Mouse (Mus musculus) layer of hippocampus, adult 8-10 months (tissue): ENCODE measurements around the gene Maco1. TPM values are rescaled to one million over a fixed set of nuclear protein-coding genes. Genes with fewer than 3 reads are reported as not detected.
A peak's percentile ranks its signal among the peaks of the same experiment; 100 is the strongest.
"Not testable (repeated sequence)": the region's sequence is repeated elsewhere in the genome, so short reads cannot be mapped to it uniquely, and the experiment has no call there.

Experiments used
- DNase-seq, 2 experiments: peaks; one replicate each; pipeline ENCODE4 v3.0.0; 2022; ENCODE audit warnings: low spot score in 2 of 2
- total RNA-seq, 4 experiments: library from RNA; stranded (reverse); gene quantifications; 2 replicates each; pipeline ENCODE4 v1.2.4; 2022

Maco1 gene
- total RNA-seq, 4 experiments from 2014 or later, result 44.4 to 47.8 (median 46.7) TPM

GRCm38 (mm10) chr4:134861884-134862283 lies 8.7 kb upstream of the Maco1 start:
- no peak for DNase-seq

DNA sequence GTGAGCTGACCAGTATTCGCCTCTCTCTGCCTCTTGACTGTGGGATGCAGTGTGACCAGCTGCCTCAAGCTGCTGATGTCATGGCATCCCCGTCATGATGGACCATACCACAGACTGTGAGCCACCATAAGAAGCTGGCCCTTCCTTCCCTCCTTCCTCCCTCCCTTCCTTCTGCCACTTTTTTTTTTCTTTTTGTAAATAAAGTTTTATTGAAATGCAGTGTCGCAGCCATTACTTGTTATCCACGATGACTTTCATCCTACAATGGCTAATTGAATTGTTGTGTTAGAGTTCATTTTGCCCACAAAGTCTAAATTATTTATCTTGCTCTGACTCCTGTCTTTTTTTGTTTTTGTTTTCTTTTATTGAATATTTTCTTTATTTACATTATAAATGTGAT lies 5.3 kb upstream of the Maco1 start:
- no peak for DNase-seq

DNA sequence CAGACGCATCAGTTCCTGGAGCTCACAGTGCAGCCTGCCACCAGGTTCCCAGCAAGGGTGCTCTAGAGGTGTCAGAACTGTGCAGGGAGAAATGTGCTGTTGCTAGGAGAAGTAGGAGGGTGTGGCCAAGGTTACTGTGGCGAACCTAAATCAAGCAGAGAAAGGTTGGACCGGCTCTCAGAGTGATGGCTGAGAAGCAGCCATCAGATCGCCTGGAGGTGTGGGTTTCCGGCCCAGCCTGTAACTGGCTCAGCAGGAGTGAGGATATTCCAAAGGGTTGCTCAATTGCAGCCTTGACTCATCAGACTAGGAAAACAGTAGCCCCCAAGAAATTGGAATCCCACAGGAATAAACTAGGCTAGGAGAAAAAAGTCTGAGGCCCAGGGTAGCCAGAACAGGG lies 3.4 kb upstream of the Maco1 start:
- no peak for DNase-seq

GRCm38 (mm10) chr4:134856056-134856455 lies 2.9 kb upstream of the Maco1 start:
- DNase-seq, result no peak

DNA sequence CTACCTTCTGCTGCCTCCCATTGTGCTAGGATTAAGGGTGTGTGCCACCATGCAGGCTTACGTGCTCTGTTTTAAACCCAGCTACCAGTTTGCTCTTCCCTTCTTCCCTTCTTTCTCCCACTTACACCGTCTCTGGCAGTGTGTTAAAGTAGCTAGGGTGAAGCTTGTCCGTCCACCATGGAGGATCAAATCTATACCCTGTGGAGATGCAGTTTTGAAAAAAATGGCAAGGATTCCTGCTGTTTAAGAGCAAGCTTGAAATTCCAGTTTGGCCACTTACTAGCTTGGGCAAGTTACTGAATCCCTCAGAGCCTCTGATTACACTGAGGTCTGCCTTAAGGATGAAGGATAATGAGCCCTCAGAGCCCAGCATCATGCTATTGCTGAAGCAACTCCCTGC lies 2.2 kb upstream of the Maco1 start:
- no peak for DNase-seq

DNA sequence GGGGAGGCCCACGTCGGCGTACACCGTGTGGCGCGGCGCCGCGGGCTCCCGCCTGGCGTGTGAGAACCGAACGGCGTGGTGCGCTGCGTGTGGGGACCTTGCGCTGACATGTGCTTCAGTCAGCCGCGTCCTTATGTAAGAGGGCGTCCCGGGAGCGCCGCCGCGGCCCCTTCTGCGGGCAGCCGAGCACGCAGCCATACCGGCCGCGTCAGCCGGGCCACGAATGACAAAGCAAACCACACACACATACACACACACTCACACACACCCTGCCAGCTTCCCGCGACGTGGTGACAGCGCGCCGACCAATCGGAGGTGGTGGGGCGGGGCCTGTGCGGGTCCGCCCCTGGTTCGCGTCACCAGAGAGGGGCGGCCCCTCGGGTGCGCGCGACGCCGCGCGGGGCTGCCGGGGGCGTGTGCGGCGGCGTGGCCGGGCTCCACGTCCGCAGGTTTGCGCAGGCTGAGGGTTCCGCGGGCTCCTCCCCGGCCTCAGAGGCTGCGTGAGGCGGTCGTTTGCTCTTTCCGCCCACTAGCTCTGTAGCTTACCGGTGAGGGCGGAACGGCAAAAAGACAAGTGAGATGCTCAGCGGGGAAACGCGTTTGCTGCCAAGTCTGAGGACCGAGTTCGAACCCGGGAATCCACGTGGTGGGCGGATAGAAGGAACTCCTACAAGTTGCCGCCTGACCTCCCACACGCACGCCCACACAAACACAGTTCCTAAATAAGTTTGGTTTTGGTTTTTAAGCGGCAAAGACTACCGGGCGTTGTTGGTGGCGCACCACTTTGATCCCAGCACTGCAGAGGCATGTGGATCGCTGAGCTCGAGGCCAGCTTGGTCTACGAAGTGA lies 716 bp upstream of the Maco1 start:
- DNase-seq, result peak; percentile 93 to 95

DNA sequence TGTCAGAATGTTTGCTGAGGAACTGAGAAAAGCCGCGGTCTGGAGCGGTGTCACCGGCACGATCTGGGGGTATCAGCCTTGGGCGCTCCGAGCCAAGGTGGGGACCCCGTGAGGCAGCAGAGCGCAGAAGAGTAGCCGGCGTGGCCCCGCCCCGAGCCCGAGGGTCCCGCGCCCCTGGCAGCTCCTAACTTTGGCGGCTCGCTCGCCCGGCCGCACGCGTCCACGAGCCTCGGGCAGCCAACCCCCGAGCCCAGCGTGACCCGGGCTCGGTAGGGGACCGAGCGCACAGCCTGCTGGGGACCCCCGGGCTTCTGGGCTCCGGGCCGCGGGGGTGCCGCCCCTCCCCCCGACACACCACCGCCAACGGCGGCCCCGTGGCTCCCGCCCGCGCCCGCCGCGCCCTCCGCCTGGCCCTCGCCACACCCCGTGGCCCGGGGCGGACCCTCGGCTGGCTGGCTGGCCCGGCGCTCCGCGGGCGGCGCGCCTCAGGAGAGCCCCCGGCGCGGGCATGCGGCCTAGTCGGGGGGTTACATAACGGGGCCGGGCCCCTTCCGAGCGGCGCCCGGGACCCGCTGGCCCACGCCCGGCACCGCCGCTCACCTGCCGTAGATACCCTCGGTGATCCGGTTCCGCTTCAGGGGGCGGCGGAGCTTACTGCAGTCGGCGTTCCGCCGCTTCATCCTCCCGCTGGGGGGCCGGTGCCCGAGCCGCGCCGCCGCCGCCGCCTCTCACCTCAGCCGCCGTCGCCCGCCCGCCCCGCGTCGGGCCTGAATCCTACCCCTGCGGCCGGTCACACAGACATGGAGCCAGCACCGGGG lies 498 bp downstream of the Maco1 start:
- peak in 1 of 2 experiments; percentile 8 for DNase-seq

DNA sequence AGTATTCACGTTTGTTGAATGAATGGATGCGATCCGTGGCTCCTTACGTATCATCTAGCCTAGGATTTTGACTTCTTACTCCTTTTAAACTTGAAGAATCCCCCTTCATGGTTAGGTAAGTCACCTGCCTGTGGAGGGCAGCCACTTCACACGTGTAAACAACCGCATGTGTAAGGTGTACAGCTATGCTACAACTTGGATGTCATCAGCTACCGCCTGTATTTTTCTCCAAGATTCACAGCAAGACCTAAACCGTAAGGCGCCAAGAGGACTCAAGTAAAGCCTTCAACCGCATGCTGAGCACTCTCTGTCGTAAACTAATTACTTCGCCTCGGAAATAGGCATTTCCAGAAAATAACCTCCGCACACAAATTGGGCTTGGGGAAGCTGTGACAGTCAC lies 1.3 kb downstream of the Maco1 start:
- no peak for DNase-seq

DNA sequence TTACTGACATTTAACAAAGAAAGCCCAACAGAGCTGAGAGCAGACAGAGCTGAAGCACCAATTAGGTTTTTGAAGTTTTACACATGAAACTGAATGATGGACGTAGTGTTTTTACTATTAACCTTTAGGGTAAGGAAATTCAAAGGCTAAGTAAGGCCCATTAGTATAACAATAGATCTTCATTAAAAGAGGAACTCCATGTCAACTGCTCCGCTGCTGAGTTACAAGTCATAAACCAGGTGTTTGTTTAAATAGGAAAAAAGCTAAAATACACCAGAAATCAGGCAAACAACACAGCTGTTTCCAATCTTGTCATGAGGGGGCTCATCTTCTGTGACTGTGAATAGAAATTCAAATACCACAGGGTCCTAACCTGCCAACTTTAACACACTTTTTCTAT lies 1.9 kb downstream of the Maco1 start:
- DNase-seq, result no peak

GRCm38 (mm10) chr4:134850551-134850950 lies 2.6 kb downstream of the Maco1 start:
- DNase-seq, result no peak

DNA sequence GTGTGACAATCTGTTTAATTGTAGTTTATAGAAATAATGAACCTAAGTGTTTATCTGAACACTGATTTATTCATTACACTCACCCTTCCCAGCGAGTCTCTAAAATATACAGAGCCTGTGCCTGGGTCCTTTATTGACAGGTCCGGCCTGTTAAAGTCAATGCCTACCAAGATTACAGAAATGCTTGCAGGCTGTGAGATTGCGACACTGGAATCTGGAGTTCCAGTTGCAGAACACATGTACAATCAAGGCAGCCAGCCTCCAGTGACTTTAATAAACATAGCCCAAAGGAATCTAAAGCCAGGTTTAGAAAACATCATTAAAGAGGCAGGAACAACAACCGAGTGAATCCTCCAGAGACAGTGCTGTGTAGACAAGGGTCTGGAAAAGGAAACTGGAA lies 5.6 kb downstream of the Maco1 start:
- no peak for DNase-seq

GRCm38 (mm10) chr4:134843566-134843965 lies 9.6 kb downstream of the Maco1 start:
- DNase-seq, result no peak

GRCm38 (mm10) chr4:134840231-134840630 lies 12.9 kb downstream of the Maco1 start:
- DNase-seq, result no peak

DNA sequence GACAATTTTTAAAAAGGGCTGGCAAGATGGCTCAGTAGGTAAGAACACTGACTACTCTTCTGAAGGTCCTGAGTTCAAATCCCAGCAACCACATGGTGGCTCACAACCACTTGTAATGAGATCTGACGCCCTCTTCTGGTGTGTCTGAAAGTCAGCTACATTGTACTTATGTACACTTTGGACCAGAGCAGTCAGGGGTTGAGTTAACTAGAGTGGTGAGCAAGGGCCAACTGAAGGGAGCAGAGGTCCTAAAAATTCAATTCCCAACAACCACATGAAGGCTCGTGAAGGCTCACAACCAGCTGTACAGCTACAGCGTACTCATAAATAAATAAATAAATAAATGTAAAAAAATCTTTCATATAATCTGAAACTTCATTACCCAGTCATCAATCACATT lies 14.4 kb downstream of the Maco1 start:
- DNase-seq, result not testable (repeated sequence)

DNA sequence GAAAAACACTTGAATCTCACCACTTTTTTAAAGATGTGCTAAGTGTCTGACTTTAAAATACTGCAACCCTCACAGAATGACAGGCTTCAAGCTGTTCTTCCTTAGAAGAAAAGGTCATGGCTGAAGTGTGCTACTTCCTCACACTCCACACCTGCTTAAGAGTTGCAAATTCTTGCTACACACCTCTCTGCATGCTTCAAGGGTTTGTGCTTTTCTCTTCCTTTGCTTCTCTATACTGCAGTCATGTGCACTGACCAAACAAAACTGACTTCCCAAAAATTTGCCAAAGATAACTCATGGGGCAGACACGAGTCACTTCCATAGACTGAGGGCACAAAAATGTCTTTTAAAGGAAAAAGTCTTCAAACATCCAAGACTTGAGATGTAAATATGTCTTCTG lies 14.9 kb downstream of the Maco1 start:
- DNase-seq, result no peak

DNA sequence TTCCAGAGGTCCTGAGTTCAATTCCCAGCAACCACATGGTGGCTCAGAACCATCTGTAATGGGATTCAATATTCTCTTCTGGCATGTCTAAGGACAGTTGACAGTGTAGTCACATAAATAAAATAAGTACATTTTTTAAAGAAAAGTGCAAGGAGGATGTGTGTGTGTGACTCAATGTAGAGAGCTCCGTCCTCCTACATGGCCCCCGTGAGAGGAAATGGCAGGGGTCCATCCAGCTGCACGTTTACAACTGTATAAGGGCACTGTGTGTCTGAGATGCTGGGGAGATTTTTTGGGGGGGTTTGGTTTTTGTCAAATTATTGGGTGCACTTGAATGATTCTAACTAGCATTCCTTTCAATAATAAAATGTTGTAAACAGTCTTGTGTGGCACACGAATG lies 17.7 kb downstream of the Maco1 start:
- no peak for DNase-seq

DNA sequence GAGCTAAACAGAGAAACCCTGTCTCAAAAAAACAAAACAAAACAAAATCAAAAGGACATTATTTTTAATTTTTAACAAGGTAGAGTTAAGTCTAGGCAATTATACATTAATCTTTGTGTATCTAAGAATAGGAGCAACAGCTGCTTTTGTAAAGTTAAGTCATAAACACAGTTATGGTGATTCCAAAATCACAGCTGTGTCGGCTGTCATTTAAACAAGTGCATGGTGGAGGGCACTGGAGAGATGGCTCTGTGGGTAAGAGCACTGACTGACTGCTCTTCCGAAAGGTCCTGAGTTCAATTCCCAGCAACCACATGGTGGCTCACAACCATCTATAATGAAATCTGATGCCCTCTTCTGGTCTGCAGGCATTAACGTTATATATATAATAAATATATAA lies 21.2 kb downstream of the Maco1 start:
- DNase-seq, result no peak

DNA sequence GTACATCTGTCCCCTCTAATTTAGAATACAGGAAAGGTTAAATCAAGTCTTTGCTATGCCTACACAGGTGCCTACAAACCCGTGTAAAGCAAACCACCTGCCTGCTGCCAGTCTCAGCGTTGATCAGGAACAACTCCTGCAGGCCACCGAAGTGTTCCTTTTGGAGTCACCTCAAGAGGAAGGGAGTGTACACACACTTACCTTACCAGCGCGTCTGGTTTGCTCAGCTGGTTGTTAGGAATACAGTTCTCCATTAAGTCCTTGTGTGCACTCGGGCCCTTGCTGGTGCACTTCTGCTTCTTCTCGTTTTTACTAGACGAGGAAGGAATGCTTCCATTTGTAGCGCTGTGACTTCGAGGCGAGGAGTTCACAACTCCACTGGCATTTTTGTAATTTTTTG lies 25.3 kb downstream of the Maco1 start:
- DNase-seq, result no peak

GRCm38 (mm10) chr4:134826348-134826747 lies 26.8 kb downstream of the Maco1 start:
- no peak for DNase-seq

DNA sequence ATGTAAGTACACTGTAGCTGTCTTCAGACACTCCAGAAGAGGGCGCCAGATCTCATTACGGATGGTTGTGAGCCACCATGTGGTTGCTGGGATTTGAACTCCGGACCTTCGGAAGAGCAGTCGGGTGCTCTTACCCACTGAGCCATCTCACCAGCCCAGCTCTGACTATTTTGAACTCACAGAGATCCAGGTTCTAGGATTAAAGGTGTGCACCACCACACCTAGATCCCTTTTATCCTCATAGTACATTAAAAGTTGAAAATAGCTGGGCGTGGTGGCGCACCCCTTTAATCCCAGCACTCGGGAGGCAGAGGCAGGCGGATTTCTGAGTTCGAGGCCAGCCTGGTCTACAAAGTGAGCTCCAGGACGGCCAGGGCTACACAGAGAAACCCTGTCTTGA lies 27.3 kb downstream of the Maco1 start:
- not testable (repeated sequence) for DNase-seq

DNA sequence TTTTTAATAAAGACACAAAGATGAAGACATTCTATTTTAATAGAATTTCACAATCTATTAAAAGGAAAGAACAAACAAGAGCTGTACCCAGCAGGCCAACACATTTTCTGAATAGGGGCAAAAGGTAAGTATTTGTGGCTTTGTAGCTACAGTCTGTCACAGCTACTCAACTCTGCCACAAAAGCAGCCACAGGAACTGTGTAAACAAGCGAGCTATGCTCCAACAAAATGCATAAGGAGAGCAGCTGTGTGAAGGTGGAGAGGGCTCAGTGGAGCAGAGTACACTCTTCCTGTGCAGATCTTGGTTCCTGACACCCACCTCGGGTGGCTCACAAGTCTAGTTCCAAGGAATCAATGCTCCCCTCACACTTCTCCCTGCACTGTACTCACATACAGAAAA lies 29.6 kb downstream of the Maco1 start:
- no peak for DNase-seq

- DNase-seq, result no peak
Measured at GRCm38 (mm10) chr4:134821061-134821460, 32.1 kb downstream of the Maco1 start.

DNA sequence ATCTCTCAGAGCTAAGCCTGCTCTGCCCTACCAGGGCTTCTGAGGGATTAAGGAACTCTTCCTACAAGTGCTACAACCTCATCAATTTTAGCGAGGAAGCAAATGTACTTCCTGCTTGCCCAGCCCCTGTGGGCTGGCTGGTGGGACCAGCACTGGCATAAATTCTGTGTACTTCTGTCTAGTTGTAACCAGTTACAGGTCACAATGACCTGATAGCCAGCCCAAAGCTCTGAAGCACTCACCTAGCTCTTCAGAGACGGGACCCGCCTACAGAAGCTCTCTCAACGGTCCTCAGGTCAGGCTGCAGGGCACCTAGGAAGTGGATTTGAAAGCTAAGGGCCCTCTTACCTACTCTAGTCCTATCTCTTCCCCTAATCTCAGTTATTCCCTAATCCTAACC lies 35.4 kb downstream of the Maco1 start:
- DNase-seq, result no peak
